Mouse (Mus musculus) bone marrow macrophage, adult 2 months (primary cell): Measurements from ENCODE around the gene Elmo1.

Experiments used
- CTCF ChIP-seq: IDR thresholded peaks from 2 replicates; pipeline ENCODE4 v1.5.1; 2012; ENCODE audit warnings: low read depth, mild to moderate bottlenecking, low read length, moderate library complexity
- POLR2A ChIP-seq: IDR thresholded peaks from 2 replicates; pipeline ENCODE4 v1.6.1; 2012; ENCODE audit warnings: mild to moderate bottlenecking, low read depth, low read length, borderline replicate concordance

DNA sequence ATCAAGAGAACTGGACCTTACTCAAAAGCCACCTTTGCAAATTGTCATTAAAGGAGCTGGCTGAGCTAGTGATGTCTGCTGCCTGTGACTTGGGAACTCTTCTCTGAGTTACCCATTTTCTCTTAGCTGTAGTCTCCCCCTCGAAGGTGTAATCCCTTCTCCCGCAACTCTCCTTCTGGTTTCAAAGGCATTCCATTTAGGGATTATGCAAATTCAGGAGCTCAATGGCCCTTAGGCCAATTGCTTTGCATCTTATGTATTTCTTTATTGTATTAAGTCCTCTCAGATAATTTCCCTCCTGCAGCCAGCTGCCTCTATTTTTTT, 41.6 kb upstream of the Elmo1 start:
- TF ChIP-seq POLR2A (no peak), CTCF (no peak)
